Comparison of ENCODE assay signal across 19 mouse cellular contexts in genomic region chr1:38127036-38127435, GRCm38 (mm10). TPM values are rescaled to one million over a fixed set of nuclear protein-coding genes. Genes with fewer than 3 reads are reported as not detected.
DNase-seq lines count a peak whose midpoint lies in the region; ATAC-seq lines count a peak whose summit lies in the region.
"Had no signal": no experiment of that assay in that cellular context is flagged by ENCODE, and none has a peak within 500 bp of the region (broad histone marks: within the 10 kb centered on the region; RNA-seq: fewer than 3 reads in every experiment).

No protein-coding gene starts in this region.

- H3K27me3 ChIP-seq in hindbrain, embryonic 15.5 days, result no peaks in the 10 kb centered on the region
- H3K27me3 ChIP-seq in hindbrain, embryonic 16.5 days (replicated peaks; ENCODE audit: control insufficient read depth, insufficient read depth, low read length), result no peaks in the 10 kb centered on the region
- H3K27me3 ChIP-seq: forebrain, embryonic 13.5 days; heart, embryonic 13.5 days; Patski had no signal

- H3K4me2 ChIP-seq in hindbrain, embryonic 15.5 days, result peak overlapping the region; percentile 60; the same call in 1 of the 2 replicates
- no peak overlapping the region for H3K4me2 ChIP-seq in hindbrain, embryonic 16.5 days (ENCODE audit: low read length)

- no peak overlapping the region for H3K27ac ChIP-seq in hindbrain, embryonic 15.5 days (replicated peaks)
- H3K27ac ChIP-seq in hindbrain, embryonic 16.5 days (ENCODE audit: low read depth, low read length), result no peak overlapping the region
- H3K27ac ChIP-seq: forebrain, embryonic 13.5 days; limb, embryonic 10.5 days; stomach, postnatal 0 days had no signal

- H3K9ac ChIP-seq in hindbrain, embryonic 15.5 days, result no peak overlapping the region
- H3K9ac ChIP-seq in hindbrain, embryonic 16.5 days (ENCODE audit: low read depth, low read length), result no peak overlapping the region
- H3K9ac ChIP-seq: forebrain, embryonic 13.5 days had no signal

- DNase-seq in 3T3-L1 (ENCODE audit: low read depth, low spot score) (peak; percentile 39), 416B (ENCODE audit: low read depth) (peak; percentile 41), adipocyte (ENCODE audit: low spot score) (peak; percentile 43)
- no peak for DNase-seq in spleen, adult 18-20 months
- no peak for DNase-seq in lung, postnatal 10 days
- DNase-seq: cerebellum, adult 8-10 months; kidney, adult 9 months; layer of hippocampus, postnatal 36 days; lung, adult 2 months; lung, postnatal 4 days; midbrain, embryonic 14.5 days; right cerebral cortex, adult 18-20 months had no signal

- no peaks in the 10 kb centered on the region for H3K36me3 ChIP-seq in hindbrain, embryonic 15.5 days
- H3K36me3 ChIP-seq in hindbrain, embryonic 16.5 days (ENCODE audit: control insufficient read depth, insufficient read depth, low read length), result no peaks in the 10 kb centered on the region
- H3K36me3 ChIP-seq: heart, embryonic 13.5 days; limb, embryonic 10.5 days had no signal

- peaks cover 29% of the 10 kb centered on the region for H3K4me1 ChIP-seq in hindbrain, embryonic 15.5 days (replicated peaks)
- H3K4me1 ChIP-seq in hindbrain, embryonic 16.5 days (ENCODE audit: control insufficient read depth, insufficient read depth, low read depth, low read length), result peaks cover 14% of the 10 kb centered on the region

- H3K4me3 ChIP-seq in hindbrain, embryonic 15.5 days, result no peak overlapping the region
- H3K4me3 ChIP-seq in hindbrain, embryonic 16.5 days (ENCODE audit: low read length), result no peak overlapping the region
- H3K4me3 ChIP-seq: forebrain, embryonic 13.5 days; limb, embryonic 10.5 days had no signal

- ATAC-seq in hindbrain, embryonic 15.5 days (ENCODE audit: low FRiP score, low read depth), result no peak
- no peak for ATAC-seq in hindbrain, embryonic 16.5 days
- ATAC-seq: forebrain, embryonic 13.5 days; Patski had no signal

- no peaks in the 10 kb centered on the region for H3K9me3 ChIP-seq in hindbrain, embryonic 15.5 days
- no peaks in the 10 kb centered on the region for H3K9me3 ChIP-seq in hindbrain, embryonic 16.5 days (ENCODE audit: control insufficient read depth, low read length)
- H3K9me3 ChIP-seq: forebrain, embryonic 13.5 days; heart, embryonic 13.5 days; limb, embryonic 10.5 days had no signal

RNA-seq across cellular contexts. Expression of gene Rev1, which starts 2.6 kb away (rescaled TPM):
- 35.2 and 36.3 TPM in 2 replicates for polyA plus RNA-seq in hindbrain, embryonic 15.5 days (2015; fragmentation: Nextera tagmentation; extraction: Ambion mirVana)
- polyA plus RNA-seq in hindbrain, embryonic 16.5 days (2015; fragmentation: Nextera tagmentation; extraction: Ambion mirVana), result 26.1 and 34.6 TPM in 2 replicates

Comparison
In these comparisons a context has a peak if more than half of its experiments do, and no peak if none do; other contexts are left out.
1. DNase-seq: peak in 3T3-L1 (single experiment), 416B (single experiment) and adipocyte (single experiment); none in spleen, adult 18-20 months (0 of 2) and lung, postnatal 10 days (single experiment).